Mouse (Mus musculus) ES-Bruce4 (cell line): Measurements from ENCODE around the gene Zpbp2.

Experiments
- CTCF ChIP-seq: IDR thresholded peaks from one replicate; pipeline ENCODE4 v1.8.1; 2011; ENCODE audit warnings: low read depth, low read length
- EP300 ChIP-seq: IDR thresholded peaks from 2 replicates; pipeline ENCODE4 v1.6.1; 2011; ENCODE audit warnings: low read depth, low read length; ENCODE audit not compliant: insufficient read depth
- POLR2A ChIP-seq: IDR thresholded peaks from one replicate; pipeline ENCODE4 v1.8.1; 2011; ENCODE audit warnings: low read length; ENCODE audit not compliant: insufficient read depth

DNA sequence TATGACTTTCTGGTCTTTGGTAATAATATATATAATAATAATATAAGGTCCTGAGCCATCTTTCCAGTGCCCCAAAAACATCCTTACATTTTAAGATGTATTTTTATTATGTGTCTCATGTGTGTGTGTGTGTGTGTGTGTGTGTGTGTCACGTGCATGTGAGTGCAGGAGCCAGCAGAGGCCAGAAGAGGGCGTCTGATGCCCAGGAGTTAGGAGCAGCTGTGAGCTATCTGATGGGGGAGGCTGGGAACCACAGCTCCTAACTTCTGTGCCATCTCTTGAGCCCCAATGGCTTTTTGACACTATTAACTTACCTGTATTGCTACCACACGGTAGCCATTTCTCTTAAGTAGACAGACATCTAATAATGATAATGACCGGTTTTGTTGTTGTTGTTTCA is 3.1 kb downstream of the Zpbp2 start:
- no peak for TF ChIP-seq POLR2A
- TF ChIP-seq CTCF: peak; percentile 17
- TF ChIP-seq EP300: no peak
